Mouse (Mus musculus) stomach, postnatal 0 days (tissue): ENCODE results near the gene Ccdc86. TPM values are rescaled to one million over a fixed set of nuclear protein-coding genes. Genes with fewer than 3 reads are reported as not detected.

Source experiments
- ATAC-seq: fragments of 200-750 bp; cut with Nextera tagmentation; 2 replicates; pipeline ENCODE4 v1.8.0; 2017; ENCODE audit not compliant: low FRiP score, low TSS enrichment
- DNase-seq: peaks from one replicate; pipeline ENCODE4 v3.0.0-alpha.2; 2016; ENCODE audit warnings: low spot score
- H3K27ac ChIP-seq: fragments of 300-500 bp; sonication (generic); replicated peaks from 2 replicates; pipeline ENCODE4 v1.5.1; 2014; ENCODE audit warnings: mild to moderate bottlenecking, control low read depth
- H3K27me3 ChIP-seq: fragments of 300-500 bp; sonication (generic); 2 replicates; pipeline ENCODE4 v1.6.1; 2014; ENCODE audit warnings: low read length; ENCODE audit not compliant: control insufficient read depth, insufficient read depth
- H3K36me3 ChIP-seq: fragments of 300-500 bp; sonication (generic); 2 replicates; pipeline ENCODE4 v1.6.1; 2014; ENCODE audit warnings: low read length, mixed read lengths; ENCODE audit not compliant: control insufficient read depth, insufficient read depth
- H3K4me1 ChIP-seq: fragments of 300-500 bp; sonication (generic); replicated peaks from 2 replicates; pipeline ENCODE4 v1.6.1; 2014; ENCODE audit warnings: antibody characterized with exemption; ENCODE audit not compliant: control insufficient read depth, insufficient read depth
- H3K4me2 ChIP-seq: fragments of 300-500 bp; sonication (generic); replicated peaks from 2 replicates; pipeline ENCODE4 v1.6.1; 2014; ENCODE audit warnings: low read depth, mild to moderate bottlenecking, control low read depth, moderate library complexity
- H3K4me3 ChIP-seq: fragments of 300-500 bp; sonication (generic); 2 replicates; pipeline ENCODE4 v1.5.1; 2014; ENCODE audit warnings: low read depth, low read length, control low read depth
- H3K9ac ChIP-seq: fragments of 300-500 bp; sonication (generic); 2 replicates; pipeline ENCODE4 v1.6.1; 2014; ENCODE audit warnings: mild to moderate bottlenecking, low read length, control low read depth, mixed read lengths
- H3K9me3 ChIP-seq: fragments of 300-500 bp; sonication (generic); 2 replicates; pipeline ENCODE4 v1.6.1; 2016; ENCODE audit warnings: low read length; ENCODE audit not compliant: control insufficient read depth
- CTCF ChIP-seq: IDR thresholded peaks from 2 replicates; pipeline ENCODE4 v1.5.1; 2016; ENCODE audit warnings: antibody characterized with exemption, low read depth, mild to moderate bottlenecking, moderate library complexity
- EP300 ChIP-seq: optimal IDR thresholded peaks from 2 replicates; pipeline ENCODE3; 2016; ENCODE audit warnings: antibody characterized with exemption
- WGBS: fragments of 180-500 bp; shearing (Covaris S2); extraction: QIAGEN DNeasy Blood & Tissue Kit; methylation state at CpG from one replicate; pipeline ENCODE4 v1.1.7; 2014; 5-methylcytosine and 5-hydroxymethylcytosine counted together
- polyA plus RNA-seq: library from polyadenylated mRNA; unstranded; fragments of >200 nt; fragmentation: Nextera tagmentation; extraction: Ambion mirVana; gene quantifications from 2 replicates; pipeline ENCODE4 v1.2.1, GENCODE M21; 2015

Gene Ccdc86
- polyA plus RNA-seq, 1 experiment from 2014 or later, result 13.9 TPM

DNA sequence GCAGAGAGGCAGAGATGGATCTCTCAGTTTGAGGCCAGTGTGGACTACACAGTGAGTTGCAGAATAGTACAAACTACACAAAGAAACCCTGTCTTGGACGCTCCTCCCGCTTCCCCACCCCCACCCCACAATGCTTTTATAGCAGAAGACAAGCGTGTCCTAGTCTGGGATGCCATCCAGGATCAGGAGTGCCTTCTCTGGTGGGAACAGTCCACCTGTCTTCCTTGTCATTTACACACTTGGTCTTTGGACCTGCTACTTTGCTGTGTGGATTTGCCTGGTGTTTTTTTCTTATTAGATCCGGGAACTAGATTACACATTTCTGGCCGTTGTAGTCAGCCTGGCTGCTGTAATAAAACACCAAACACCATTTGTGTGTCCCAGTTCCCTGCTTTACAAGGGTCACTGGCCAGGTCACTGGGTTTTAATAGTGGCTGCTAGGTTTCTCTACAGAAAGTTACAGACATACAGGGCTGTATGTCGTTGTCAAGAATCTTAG lies 22.9 kb downstream of the Ccdc86 start:
- H3K27ac ChIP-seq, result no peak overlapping the region
- H3K9me3 ChIP-seq, result no peaks in the 10 kb centered on the region
- H3K9ac ChIP-seq, result no peak overlapping the region
- no peaks in the 10 kb centered on the region for H3K4me1 ChIP-seq
- TF ChIP-seq CTCF, result no peak
- TF ChIP-seq EP300, result no peak
- no peak for ATAC-seq
- H3K4me2 ChIP-seq, result no peak overlapping the region
- no peaks in the 10 kb centered on the region for H3K27me3 ChIP-seq
- no peak overlapping the region for H3K4me3 ChIP-seq
- DNase-seq, result no peak
- no peaks in the 10 kb centered on the region for H3K36me3 ChIP-seq
- WGBS, result 57% methylated on average over 6 of the region's 6 CpGs

DNA sequence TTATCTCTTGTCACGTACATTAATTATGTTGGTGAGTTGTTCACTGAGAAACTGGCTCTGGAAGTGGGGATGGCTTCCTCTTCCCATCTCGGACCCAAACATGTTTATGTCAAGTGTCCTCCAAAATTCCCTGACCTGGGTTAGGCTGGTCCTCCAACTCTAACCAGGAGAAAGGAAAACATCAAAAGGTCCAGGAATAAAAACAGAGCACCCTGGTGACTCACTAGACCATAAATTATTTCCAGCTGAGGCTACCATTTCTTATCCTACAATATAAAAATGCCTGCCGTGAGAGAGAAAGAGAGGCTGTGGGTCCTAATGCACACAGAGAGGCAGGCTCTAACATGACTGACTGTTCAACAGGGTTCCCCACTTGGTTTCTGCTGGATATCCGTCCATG lies 24.8 kb downstream of the Ccdc86 start:
- Histone ChIP-seq H3K9ac (no peak overlapping the region), H3K4me2 (no peak overlapping the region), H3K27me3 (no peaks in the 10 kb centered on the region), H3K9me3 (no peaks in the 10 kb centered on the region), H3K4me3 (no peak overlapping the region), H3K36me3 (no peaks in the 10 kb centered on the region), H3K4me1 (no peaks in the 10 kb centered on the region), H3K27ac (no peak overlapping the region)
- no peak for ATAC-seq
- WGBS, result 36% methylated on average over 4 of the region's 4 CpGs
- TF ChIP-seq CTCF, result no peak
- TF ChIP-seq EP300, result no peak
- no peak for DNase-seq

DNA sequence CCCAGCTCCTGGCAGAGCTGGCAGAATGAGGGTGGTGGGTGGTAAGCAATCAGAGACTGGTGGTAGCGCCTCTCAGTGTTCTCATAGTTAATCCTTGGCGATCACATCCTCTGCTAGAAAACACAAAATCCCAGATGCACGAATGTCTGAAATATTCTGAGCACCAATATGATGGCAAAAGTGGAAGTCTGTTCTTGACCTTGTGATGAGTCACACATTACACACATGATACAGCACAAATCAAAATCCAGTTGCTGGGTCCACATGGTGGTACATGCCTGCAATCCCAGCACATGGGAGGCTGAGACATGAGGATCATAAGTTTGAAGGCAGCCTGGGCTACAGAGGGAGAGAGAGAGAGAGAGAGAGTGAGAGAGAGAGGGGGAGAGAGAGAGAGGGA lies 28.0 kb downstream of the Ccdc86 start:
- Histone ChIP-seq H3K4me2 (no peak overlapping the region), H3K27me3 (no peaks in the 10 kb centered on the region), H3K4me1 (no peaks in the 10 kb centered on the region), H3K36me3 (no peaks in the 10 kb centered on the region), H3K4me3 (no peak overlapping the region), H3K9me3 (no peaks in the 10 kb centered on the region), H3K9ac (no peak overlapping the region), H3K27ac (no peak overlapping the region)
- DNase-seq (no peak), ATAC-seq (no peak)
- WGBS, result 62% methylated on average over 3 of the region's 3 CpGs
- TF ChIP-seq EP300 (no peak), CTCF (no peak)

DNA sequence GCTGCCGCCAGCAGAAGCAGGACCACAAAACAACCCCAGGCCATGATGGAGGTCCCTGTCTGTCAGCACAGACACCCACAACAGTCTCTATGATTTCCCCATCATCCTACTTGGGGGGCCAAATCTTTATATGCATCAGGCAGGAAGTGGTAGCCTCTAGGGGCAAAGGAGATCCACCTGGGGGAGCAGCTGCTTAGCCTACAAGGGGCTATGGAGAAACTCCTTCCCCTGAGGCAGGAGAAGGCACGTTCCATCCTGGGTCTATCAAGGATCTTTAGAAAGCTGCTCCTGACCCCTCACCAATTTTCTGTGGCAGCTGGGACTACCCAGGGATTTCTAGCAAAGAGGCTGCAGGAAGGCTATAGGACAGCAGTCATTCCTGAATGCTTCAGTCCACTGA lies 28.5 kb downstream of the Ccdc86 start, which contains the start of gene Zp1:
Zp1 (minus strand) TSS at position 101 of the 400 bp plus-strand sequence.
- no peaks in the 10 kb centered on the region for H3K4me1 ChIP-seq
- no peak for DNase-seq
- H3K36me3 ChIP-seq, result no peaks in the 10 kb centered on the region
- H3K4me2 ChIP-seq, result no peak within 1 kb of the TSS
- WGBS, result 66% methylated on average over 2 of the region's 2 CpGs
- no peaks in the 10 kb centered on the region for H3K9me3 ChIP-seq
- ATAC-seq, result no peak
- no peak within 1 kb of the TSS for H3K9ac ChIP-seq
- no peaks in the 10 kb centered on the region for H3K27me3 ChIP-seq
- TF ChIP-seq CTCF (no peak), EP300 (no peak)
- H3K4me3 ChIP-seq, result no peak within 1 kb of the TSS
- no peak within 1 kb of the TSS for H3K27ac ChIP-seq

DNA sequence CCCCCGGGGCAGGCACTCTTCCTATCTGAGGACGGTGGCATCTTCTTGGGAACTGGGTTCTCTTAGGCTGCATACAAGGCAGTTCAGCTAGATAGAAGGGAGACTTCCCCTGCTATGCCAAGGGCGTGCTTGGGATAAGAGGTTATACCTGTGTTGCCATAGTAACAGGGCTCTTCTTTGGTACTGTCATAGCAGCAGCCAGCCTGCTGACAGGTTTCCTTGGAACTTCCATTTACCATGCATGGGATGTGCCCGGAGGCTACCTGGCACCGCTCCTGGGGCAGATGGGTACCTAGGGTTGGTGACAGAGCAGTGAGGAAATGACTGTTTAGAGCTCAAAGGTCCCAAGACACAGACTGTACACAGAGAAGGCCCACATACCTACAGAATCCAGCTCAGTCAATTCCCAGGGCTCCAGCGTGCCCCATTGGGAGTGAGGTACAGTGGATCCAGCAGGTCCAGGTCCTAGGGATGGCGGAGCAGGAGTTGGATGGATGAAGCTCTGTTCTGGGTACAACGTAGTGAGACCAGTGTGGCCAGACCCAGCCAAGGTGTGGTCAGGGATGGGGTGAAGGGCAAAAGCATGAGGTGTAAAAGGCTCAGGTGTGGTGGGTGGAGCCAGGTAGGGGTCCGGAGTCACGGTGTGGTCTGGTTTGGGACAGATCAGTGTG lies 30.6 kb downstream of the Ccdc86 start:
- 82% methylated on average over 10 of the region's 10 CpGs for WGBS
- H3K4me3 ChIP-seq, result no peak overlapping the region
- no peak for TF ChIP-seq CTCF
- TF ChIP-seq EP300, result no peak
- no peak overlapping the region for H3K9ac ChIP-seq
- H3K27me3 ChIP-seq, result no peaks in the 10 kb centered on the region
- ATAC-seq (no peak), DNase-seq (no peak)
- no peak overlapping the region for H3K27ac ChIP-seq
- no peak overlapping the region for H3K4me2 ChIP-seq
- no peaks in the 10 kb centered on the region for H3K4me1 ChIP-seq
- no peaks in the 10 kb centered on the region for H3K9me3 ChIP-seq
- H3K36me3 ChIP-seq, result no peaks in the 10 kb centered on the region

DNA sequence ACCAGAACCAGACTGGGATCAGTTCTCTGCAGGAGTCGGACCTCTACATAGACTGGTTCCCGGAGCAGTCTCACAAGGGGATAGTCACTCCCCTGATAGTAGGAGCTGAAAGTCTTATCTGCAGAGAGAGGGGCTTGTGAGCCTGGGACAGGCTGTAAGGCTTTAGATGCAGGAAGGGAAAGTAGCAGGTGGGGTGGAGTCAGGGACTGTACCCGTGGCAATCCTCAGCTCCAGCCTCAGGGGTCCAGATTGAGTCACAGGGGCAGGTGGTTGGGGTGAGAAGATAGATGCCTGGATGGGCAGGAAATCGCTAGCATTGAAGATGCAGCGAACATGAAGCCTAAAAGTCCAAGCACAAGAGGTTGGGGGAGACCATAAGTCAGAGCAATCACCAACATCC lies 32.6 kb downstream of the Ccdc86 start:
- Histone ChIP-seq H3K36me3 (no peaks in the 10 kb centered on the region), H3K4me3 (no peak overlapping the region), H3K27ac (no peak overlapping the region), H3K9me3 (no peaks in the 10 kb centered on the region), H3K4me1 (no peaks in the 10 kb centered on the region), H3K4me2 (no peak overlapping the region), H3K9ac (no peak overlapping the region), H3K27me3 (no peaks in the 10 kb centered on the region)
- DNase-seq (no peak), ATAC-seq (no peak)
- TF ChIP-seq CTCF (no peak), EP300 (no peak)
- 54% methylated on average over 5 of the region's 5 CpGs for WGBS
